Mouse (Mus musculus): Measurements from ENCODE around the gene R3hdm4. TPM values are rescaled to one million over a fixed set of nuclear protein-coding genes. Genes with fewer than 3 reads are reported as not detected.
A peak's percentile ranks its signal among the peaks of the same experiment; 100 is the strongest.

Gene R3hdm4
- polyA plus RNA-seq, 1 experiment = 162 TPM

DNA sequence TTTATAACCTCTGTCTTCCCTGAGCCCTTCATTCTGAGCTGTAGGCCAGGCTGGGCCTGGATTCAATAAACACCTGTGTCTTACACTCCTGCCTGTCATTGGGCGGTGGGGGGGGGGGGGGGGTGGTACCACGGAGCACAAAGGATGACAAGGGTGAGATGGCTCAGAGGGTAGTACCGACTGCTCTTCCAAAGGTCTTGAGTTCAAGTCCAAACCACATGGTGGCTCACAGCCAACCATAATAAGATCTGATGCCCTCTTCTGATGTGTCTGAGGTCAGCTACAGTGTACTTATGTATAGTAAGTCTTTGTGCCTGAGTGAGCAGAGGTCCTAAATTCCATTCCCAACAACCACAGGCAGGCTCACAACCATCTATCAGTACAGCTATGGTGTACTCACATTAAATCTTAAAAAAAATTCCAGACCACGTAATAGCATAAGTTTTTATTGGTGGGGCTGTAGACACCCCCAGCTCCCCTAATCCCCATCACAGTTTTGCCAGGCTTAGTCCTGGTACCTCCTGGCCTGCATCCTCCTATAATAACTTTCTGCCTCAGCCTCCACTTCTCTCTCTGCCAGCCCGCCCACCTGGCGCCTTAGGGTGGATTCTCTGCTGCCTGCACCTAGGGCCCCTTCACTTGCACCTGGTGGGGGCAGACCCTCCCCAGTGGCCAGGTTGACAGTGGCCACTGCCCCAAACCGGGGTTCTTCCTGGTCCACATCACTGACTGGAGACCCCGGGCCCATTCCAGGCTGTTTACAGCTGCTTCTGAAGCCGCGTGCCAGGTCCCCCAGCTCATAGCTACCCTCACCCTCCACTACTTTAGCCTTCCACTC, 56.4 kb downstream of the R3hdm4 start:
- 52% methylated on average over 10 of the region's 10 CpGs for WGBS
- TF ChIP-seq POLR2A (IDR thresholded peaks at IDR 0.05; ENCODE audit: borderline replicate concordance, extremely low read depth, low read depth, low read length) (no peak), CTCF (IDR thresholded peaks at IDR 0.05; ENCODE audit: insufficient read depth, low read length) (no peak)
- H3K4me1 ChIP-seq (ENCODE audit: control insufficient read depth, insufficient read depth, low read length) = peaks cover 3% of the 10 kb centered on the region; the same call in 1 of the 2 replicates
- DNase-seq = no peak
- no peak overlapping the region for H3K4me3 ChIP-seq (replicated peaks; ENCODE audit: extremely low read depth, low read depth, low read length)

DNA sequence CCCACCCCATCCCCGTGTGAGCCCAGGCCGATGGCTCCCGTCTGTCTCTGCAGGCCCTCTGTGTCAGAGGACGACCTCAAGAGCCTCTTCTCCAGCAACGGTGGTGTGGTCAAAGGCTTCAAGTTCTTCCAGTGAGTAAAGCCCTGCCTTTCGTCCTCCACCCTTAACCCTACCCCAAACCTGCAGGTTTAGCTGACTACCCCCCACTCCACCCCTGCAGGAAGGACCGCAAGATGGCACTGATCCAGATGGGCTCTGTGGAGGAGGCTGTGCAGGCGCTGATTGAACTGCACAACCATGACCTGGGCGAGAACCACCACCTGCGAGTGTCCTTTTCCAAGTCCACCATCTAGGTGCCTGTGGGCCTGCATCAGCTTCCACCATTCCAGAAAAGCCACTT, 58.1 kb downstream of the R3hdm4 start:
- Histone ChIP-seq H3K4me3 (replicated peaks; ENCODE audit: extremely low read depth, low read depth, low read length) (no peak overlapping the region), H3K4me1 (ENCODE audit: control insufficient read depth, insufficient read depth, low read length) (peaks cover 16% of the 10 kb centered on the region)
- no peak for DNase-seq
- WGBS = 62% methylated on average over 10 of the region's 10 CpGs
- TF ChIP-seq CTCF (IDR thresholded peaks at IDR 0.05; ENCODE audit: insufficient read depth, low read length) (no peak), POLR2A (IDR thresholded peaks at IDR 0.05; ENCODE audit: borderline replicate concordance, extremely low read depth, low read depth, low read length) (no peak)

DNA sequence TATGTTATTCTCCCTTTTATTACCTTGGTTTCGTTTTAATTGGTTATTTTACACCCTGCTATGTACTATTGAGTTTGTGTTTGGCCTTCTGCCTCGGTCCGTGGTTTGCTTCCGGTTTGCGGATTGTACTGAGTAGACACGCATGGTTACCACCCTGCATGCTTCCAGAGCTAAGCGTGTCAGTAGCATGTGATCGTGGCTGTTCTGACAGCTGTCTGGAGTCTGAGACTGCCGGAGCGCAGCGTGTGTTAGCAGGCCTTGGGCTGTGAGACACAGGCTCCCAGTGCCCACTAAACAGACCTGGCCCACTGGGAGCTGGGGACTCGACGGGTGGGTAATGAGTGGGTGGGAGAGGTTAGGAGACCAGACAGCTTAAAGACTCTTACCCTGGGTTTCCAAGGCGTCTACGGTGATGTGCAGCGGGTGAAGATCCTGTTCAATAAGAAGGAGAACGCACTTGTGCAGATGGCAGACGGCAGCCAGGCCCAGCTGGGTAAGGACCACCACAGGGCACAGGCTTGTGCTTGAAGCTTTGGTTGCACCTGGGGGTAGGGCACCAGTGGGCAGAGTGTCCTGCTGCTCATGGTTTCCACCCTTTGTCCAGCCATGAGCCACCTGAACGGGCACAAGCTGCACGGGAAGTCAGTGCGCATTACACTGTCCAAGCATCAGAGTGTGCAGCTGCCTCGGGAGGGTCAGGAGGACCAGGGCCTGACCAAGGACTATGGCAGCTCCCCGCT, 58.8 kb downstream of the R3hdm4 start:
- WGBS = 74% methylated on average over 23 of the region's 23 CpGs
- TF ChIP-seq POLR2A (IDR thresholded peaks at IDR 0.05; ENCODE audit: borderline replicate concordance, extremely low read depth, low read depth, low read length) (no peak), CTCF (IDR thresholded peaks at IDR 0.05; ENCODE audit: insufficient read depth, low read length) (no peak)
- Histone ChIP-seq H3K4me3 (replicated peaks; ENCODE audit: extremely low read depth, low read depth, low read length) (no peak overlapping the region), H3K4me1 (ENCODE audit: control insufficient read depth, insufficient read depth, low read length) (peaks cover 23% of the 10 kb centered on the region)
- DNase-seq = peak; percentile 7

DNA sequence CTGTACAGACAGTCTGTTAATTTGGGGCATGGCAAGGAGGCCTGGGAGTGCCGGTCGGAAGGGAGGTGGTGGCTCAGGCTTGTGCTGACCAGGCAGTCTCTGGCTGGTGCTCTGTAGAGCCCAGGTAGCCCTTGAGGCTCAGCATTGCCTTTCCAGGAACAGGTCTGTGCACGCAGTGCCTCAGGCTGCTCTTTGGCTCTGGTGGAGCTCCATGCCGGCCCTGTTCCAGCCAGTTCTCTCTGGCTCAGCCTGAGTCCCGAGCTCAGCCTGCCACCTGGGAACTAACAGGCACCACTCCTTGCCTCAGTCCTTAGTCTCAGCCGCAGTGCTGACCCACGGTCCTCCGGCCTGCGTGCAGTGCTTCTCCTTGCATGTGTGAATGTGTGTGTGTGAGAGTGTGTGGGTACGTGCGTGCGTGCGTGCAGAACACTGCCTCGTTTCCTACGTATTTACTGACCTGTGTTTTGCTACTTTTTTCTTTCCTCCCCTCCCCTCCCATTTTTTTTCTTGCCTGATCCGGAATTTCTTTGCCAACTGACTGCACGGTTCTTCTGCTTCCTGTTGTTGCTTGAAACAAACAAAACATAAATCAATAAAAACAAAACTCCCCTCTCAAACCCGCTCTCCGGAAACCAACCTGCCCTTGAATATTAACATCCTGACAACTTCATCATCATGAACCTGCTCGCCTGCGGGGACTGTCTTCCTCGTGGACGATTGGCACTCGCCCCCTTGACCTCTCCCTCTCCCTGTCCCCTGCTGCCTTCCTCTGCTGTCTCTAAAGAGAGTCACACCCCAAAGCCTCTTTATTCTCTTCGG, 59.6 kb downstream of the R3hdm4 start:
- TF ChIP-seq POLR2A (IDR thresholded peaks at IDR 0.05; ENCODE audit: borderline replicate concordance, extremely low read depth, low read depth, low read length) (no peak), CTCF (IDR thresholded peaks at IDR 0.05; ENCODE audit: insufficient read depth, low read length) (no peak)
- WGBS = 54% methylated on average over 25 of the region's 25 CpGs
- H3K4me3 ChIP-seq (replicated peaks; ENCODE audit: extremely low read depth, low read depth, low read length) = no peak overlapping the region
- peaks cover 31% of the 10 kb centered on the region for H3K4me1 ChIP-seq (ENCODE audit: control insufficient read depth, insufficient read depth, low read length)
- no peak for DNase-seq

DNA sequence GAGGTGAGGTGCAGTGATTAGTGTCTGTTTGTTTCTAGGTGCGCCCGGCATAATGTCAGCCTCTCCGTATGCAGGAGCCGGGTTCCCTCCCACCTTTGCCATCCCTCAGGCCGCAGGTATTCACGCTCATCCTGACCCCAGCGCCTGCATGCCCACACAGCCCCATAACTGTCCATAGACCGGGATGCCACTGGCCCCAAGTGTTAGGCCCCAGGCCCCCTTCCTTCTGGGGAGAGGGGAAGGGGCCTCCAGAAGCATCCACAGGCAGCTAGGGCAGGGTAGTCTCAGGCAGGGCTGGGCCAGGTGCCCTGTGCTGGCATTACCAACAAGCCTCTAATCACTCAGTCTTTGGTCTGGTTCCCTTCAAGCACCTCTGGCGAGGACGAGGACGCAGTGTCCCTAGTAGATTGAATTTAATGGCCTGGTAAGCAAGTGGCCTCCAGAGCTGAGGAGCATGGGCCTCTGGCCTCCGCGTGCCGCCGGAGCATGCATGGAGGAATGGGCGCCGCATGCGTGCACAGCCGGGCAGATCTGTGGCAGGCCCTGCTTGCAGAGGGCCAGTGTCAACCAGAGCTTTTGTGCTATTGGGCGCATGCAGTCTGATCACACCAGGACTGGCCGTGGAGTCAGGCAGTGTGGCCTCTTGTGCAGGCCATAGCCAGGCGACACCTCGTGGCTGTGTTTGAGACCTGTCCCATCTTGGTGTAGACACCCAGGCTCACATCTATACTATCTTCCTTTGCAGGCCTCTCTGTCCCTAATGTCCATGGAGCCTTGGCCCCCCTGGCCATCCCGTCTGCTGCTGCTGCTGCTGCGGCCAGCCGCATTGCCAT, 60.7 kb downstream of the R3hdm4 start:
- 90% methylated on average over 26 of the region's 26 CpGs for WGBS
- Histone ChIP-seq H3K4me3 (replicated peaks; ENCODE audit: extremely low read depth, low read depth, low read length) (no peak overlapping the region), H3K4me1 (ENCODE audit: control insufficient read depth, insufficient read depth, low read length) (peaks cover 34% of the 10 kb centered on the region)
- no peak for DNase-seq
- TF ChIP-seq CTCF (IDR thresholded peaks at IDR 0.05; ENCODE audit: insufficient read depth, low read length) (no peak), POLR2A (IDR thresholded peaks at IDR 0.05; ENCODE audit: borderline replicate concordance, extremely low read depth, low read depth, low read length) (no peak)

Other genes starting within 250 kb of the R3hdm4 start
- gene Cdc34, start 239.0 kb downstream of the R3hdm4 start, polyA plus RNA-seq (2012; rRNA removed) = 112 and 121 TPM in 2 replicates
- gene Gzmm, start 232.2 kb downstream of the R3hdm4 start, polyA plus RNA-seq (2012; rRNA removed) = 1.5 and 1.6 TPM in 2 replicates
- 684 and 692 TPM in 2 replicates for gene Bsg, start 216.7 kb downstream of the R3hdm4 start, polyA plus RNA-seq (2012; rRNA removed)
- gene Hcn2, start 204.6 kb downstream of the R3hdm4 start, polyA plus RNA-seq (2012; rRNA removed) = 3.0 and 3.9 TPM in 2 replicates
- 42.0 and 46.2 TPM in 2 replicates for gene Polrmt, start 174.6 kb downstream of the R3hdm4 start, polyA plus RNA-seq (2012; rRNA removed)
- 0.10 and 1.0 TPM in 2 replicates for gene Fgf22, start 166.1 kb downstream of the R3hdm4 start, polyA plus RNA-seq (2012; rRNA removed)
- gene Rnf126, start 154.3 kb downstream of the R3hdm4 start, polyA plus RNA-seq (2012; rRNA removed) = 103 and 134 TPM in 2 replicates
- 65.8 and 72.7 TPM in 2 replicates for gene Fstl3, start 143.9 kb downstream of the R3hdm4 start, polyA plus RNA-seq (2012; rRNA removed)
- 0.20 TPM in 1 of 2 replicates, not detected in the other for gene Prss57, start 130.2 kb downstream of the R3hdm4 start, polyA plus RNA-seq (2012; rRNA removed)
- gene Palm, start 127.6 kb downstream of the R3hdm4 start, polyA plus RNA-seq (2012; rRNA removed) = 34.2 and 38.5 TPM in 2 replicates
- 4.0 and 4.8 TPM in 2 replicates for gene Misp, start 100.2 kb downstream of the R3hdm4 start, polyA plus RNA-seq (2012; rRNA removed)
- gene Ptbp1, start 66.8 kb downstream of the R3hdm4 start, polyA plus RNA-seq (2012; rRNA removed) = 224 and 265 TPM in 2 replicates
- gene Prtn3, start 46.7 kb downstream of the R3hdm4 start, polyA plus RNA-seq (2012; rRNA removed) = 3.6 and 5.0 TPM in 2 replicates
- 8.4 and 8.9 TPM in 2 replicates for gene Plppr3, start 46.6 kb downstream of the R3hdm4 start, polyA plus RNA-seq (2012; rRNA removed)
- 0.11 and 0.85 TPM in 2 replicates for gene Elane, start 35.0 kb downstream of the R3hdm4 start, polyA plus RNA-seq (2012; rRNA removed)
- 297 and 1,797 TPM in 2 replicates for gene Cfd, start 30.4 kb downstream of the R3hdm4 start, polyA plus RNA-seq (2012; rRNA removed)
- gene Med16, start 12.3 kb downstream of the R3hdm4 start, polyA plus RNA-seq (2012; rRNA removed) = 76.2 and 79.1 TPM in 2 replicates
- gene Gm26602, start 10.4 kb downstream of the R3hdm4 start, polyA plus RNA-seq (2012; rRNA removed) = not detected in 2 replicates
- gene Kiss1r, start 4.2 kb downstream of the R3hdm4 start, polyA plus RNA-seq (2012; rRNA removed) = 20.9 and 24.4 TPM in 2 replicates
- 7.8 and 8.6 TPM in 2 replicates for gene Arid3a, start 5.8 kb upstream of the R3hdm4 start, polyA plus RNA-seq (2012; rRNA removed)
- 33.5 and 35.5 TPM in 2 replicates for gene Wdr18, start 38.9 kb upstream of the R3hdm4 start, polyA plus RNA-seq (2012; rRNA removed)
- 0.33 TPM in 1 of 2 replicates, not detected in the other for gene Grin3b, start 49.5 kb upstream of the R3hdm4 start, polyA plus RNA-seq (2012; rRNA removed)
- gene Tmem259, start 63.1 kb upstream of the R3hdm4 start, polyA plus RNA-seq (2012; rRNA removed) = 294 and 318 TPM in 2 replicates
- 387 and 395 TPM in 2 replicates for gene Cnn2, start 67.4 kb upstream of the R3hdm4 start, polyA plus RNA-seq (2012; rRNA removed)
- 31.4 and 38.2 TPM in 2 replicates for gene Abca7, start 75.3 kb upstream of the R3hdm4 start, polyA plus RNA-seq (2012; rRNA removed)
- gene Arhgap45, start 95.4 kb upstream of the R3hdm4 start, polyA plus RNA-seq (2012; rRNA removed) = 102 and 103 TPM in 2 replicates
- 199 and 208 TPM in 2 replicates for gene Polr2e, start 118.6 kb upstream of the R3hdm4 start, polyA plus RNA-seq (2012; rRNA removed)
- gene Gpx4, start 126.0 kb upstream of the R3hdm4 start, polyA plus RNA-seq (2012; rRNA removed) = 581 and 623 TPM in 2 replicates
- gene Sbno2, start 184.4 kb upstream of the R3hdm4 start, polyA plus RNA-seq (2012; rRNA removed) = 83.7 and 85.8 TPM in 2 replicates
- 161 and 168 TPM in 2 replicates for gene Stk11, start 194.6 kb upstream of the R3hdm4 start, polyA plus RNA-seq (2012; rRNA removed)
- gene Atp5d, start 217.4 kb upstream of the R3hdm4 start, polyA plus RNA-seq (2012; rRNA removed) = 709 and 1,054 TPM in 2 replicates
- gene Cbarp, start 219.6 kb upstream of the R3hdm4 start, polyA plus RNA-seq (2012; rRNA removed) = 29.9 and 31.5 TPM in 2 replicates
- gene Midn, start 227.1 kb upstream of the R3hdm4 start, polyA plus RNA-seq (2012; rRNA removed) = 110 and 150 TPM in 2 replicates
- 162 and 200 TPM in 2 replicates for gene Cirbp, start 244.8 kb upstream of the R3hdm4 start, polyA plus RNA-seq (2012; rRNA removed)